In the genomic region with DNA sequence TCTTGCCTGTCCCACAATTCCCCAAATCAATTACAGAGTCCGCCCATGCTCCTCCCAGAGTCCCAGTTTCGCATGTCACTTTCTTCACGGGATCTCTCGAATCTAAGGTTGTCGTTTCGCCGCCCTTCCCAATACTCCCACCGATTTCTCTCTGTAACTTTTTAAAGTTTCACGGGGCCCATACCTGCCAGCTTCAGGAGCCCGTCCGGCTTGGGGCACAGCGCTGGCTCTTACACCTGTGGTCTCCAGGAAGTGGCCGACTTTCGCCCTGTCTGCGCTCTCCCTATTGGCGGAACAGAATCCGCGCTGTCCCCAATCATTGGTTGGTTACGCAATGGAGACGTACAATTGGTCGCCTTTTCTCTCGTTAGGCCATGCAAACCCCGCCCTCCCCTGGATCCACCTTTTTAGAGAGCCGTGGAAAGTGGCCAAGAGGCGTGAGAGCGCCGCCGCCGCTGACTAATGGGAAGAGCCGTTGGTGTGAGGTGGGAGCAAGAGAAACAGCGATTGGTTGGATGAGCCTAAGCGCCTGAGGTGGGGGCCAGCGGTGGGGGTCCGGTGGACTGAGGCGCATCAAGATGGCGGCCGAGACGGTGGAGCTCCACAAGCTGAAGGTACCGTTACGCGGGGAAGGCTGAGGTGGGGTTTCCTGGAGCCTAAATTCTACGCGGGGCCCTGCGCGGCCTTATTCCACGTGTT, we compare ENCODE assay signal across 8 mouse cellular contexts. TPM values are rescaled to one million over a fixed set of nuclear protein-coding genes. Genes with fewer than 3 reads are reported as not detected.
DNase-seq lines count a peak whose midpoint lies in the region; ATAC-seq lines count a peak whose summit lies in the region.

A gene (minus strand): TSS at position 288 of the 699 bp plus-strand sequence.

- peak within 1 kb of the TSS; percentile 81 for H3K4me3 ChIP-seq in brown adipose tissue, adult 24 weeks (ENCODE audit: insufficient read depth, low read depth, low read length)
- H3K4me3 ChIP-seq in heart, embryonic 13.5 days: peak within 1 kb of the TSS; percentile 81
- H3K4me3 ChIP-seq in liver, embryonic 12.5 days: peak within 1 kb of the TSS; percentile 92
- H3K4me3 ChIP-seq in stomach, embryonic 15.5 days (replicated peaks): peak within 1 kb of the TSS; percentile 91

- ATAC-seq in heart, embryonic 13.5 days (ENCODE audit: extremely low read depth, insufficient number of reproducible peaks, low FRiP score, low TSS enrichment): peak; percentile 98
- ATAC-seq in liver, embryonic 12.5 days: peak; percentile 99
- ATAC-seq in stomach, embryonic 15.5 days (ENCODE audit: insufficient read depth, low FRiP score, low read depth): peak; percentile 99

- peak within 1 kb of the TSS; percentile 85 for H3K4me2 ChIP-seq in heart, embryonic 13.5 days
- H3K4me2 ChIP-seq in liver, embryonic 12.5 days: peak within 1 kb of the TSS; percentile 87
- H3K4me2 ChIP-seq in stomach, embryonic 15.5 days: peak within 1 kb of the TSS; percentile 61

- peak; percentile 98 for DNase-seq in CD4-positive, CD25-positive, alpha-beta regulatory T cell, adult 2 months (ENCODE audit: low read depth, low spot score)
- DNase-seq in fat pad, adult 2 months (ENCODE audit: extremely low read depth, low read depth, low spot score): peak; percentile 90
- DNase-seq in kidney, postnatal 10 days: peak; percentile 99
- DNase-seq in natural killer cell, adult 2 months (ENCODE audit: low spot score in 2 of 2): peak; percentile 98

- no peaks in the 10 kb centered on the region for H3K9me3 ChIP-seq in heart, embryonic 13.5 days
- no peaks in the 10 kb centered on the region for H3K9me3 ChIP-seq in liver, embryonic 12.5 days (replicated peaks)
- H3K9me3 ChIP-seq in stomach, embryonic 15.5 days: no peaks in the 10 kb centered on the region

- peaks cover 3% of the 10 kb centered on the region; the same call in 1 of the 2 replicates for H3K4me1 ChIP-seq in brown adipose tissue, adult 24 weeks (ENCODE audit: control insufficient read depth, insufficient read depth, insufficient read length, low read length)
- H3K4me1 ChIP-seq in heart, embryonic 13.5 days: peaks cover 29% of the 10 kb centered on the region
- peaks cover 30% of the 10 kb centered on the region for H3K4me1 ChIP-seq in liver, embryonic 12.5 days
- H3K4me1 ChIP-seq in stomach, embryonic 15.5 days: peaks cover 4% of the 10 kb centered on the region; the same call in 1 of the 2 replicates

- peaks cover 48% of the 10 kb centered on the region for H3K36me3 ChIP-seq in heart, embryonic 13.5 days
- peaks cover 55% of the 10 kb centered on the region for H3K36me3 ChIP-seq in liver, embryonic 12.5 days
- peaks cover 17% of the 10 kb centered on the region for H3K36me3 ChIP-seq in stomach, embryonic 15.5 days

- peak within 1 kb of the TSS; percentile 54 for H3K27ac ChIP-seq in brown adipose tissue, adult 24 weeks (replicated peaks; ENCODE audit: low read depth, low read length)
- peak within 1 kb of the TSS; percentile 54 for H3K27ac ChIP-seq in heart, embryonic 13.5 days (replicated peaks)
- peak within 1 kb of the TSS; percentile 79 for H3K27ac ChIP-seq in liver, embryonic 12.5 days
- peak within 1 kb of the TSS; percentile 60; the same call in 1 of the 2 replicates for H3K27ac ChIP-seq in stomach, embryonic 15.5 days

- no peaks in the 10 kb centered on the region for H3K27me3 ChIP-seq in heart, embryonic 13.5 days (replicated peaks)
- no peaks in the 10 kb centered on the region for H3K27me3 ChIP-seq in liver, embryonic 12.5 days (replicated peaks)
- no peaks in the 10 kb centered on the region for H3K27me3 ChIP-seq in stomach, embryonic 15.5 days (replicated peaks)

- H3K9ac ChIP-seq in heart, embryonic 13.5 days: peak within 1 kb of the TSS; percentile 92
- peak within 1 kb of the TSS; percentile 89 for H3K9ac ChIP-seq in liver, embryonic 12.5 days
- peak within 1 kb of the TSS; percentile 80 for H3K9ac ChIP-seq in stomach, embryonic 15.5 days

- under 1% methylated on average over 46 of the region's 46 CpGs for WGBS in heart, embryonic 13.5 days
- under 1% methylated on average over 46 of the region's 46 CpGs for WGBS in liver, embryonic 12.5 days (ENCODE audit: insufficient replicate concordance)
- WGBS in stomach, embryonic 15.5 days: under 1% methylated on average over 46 of the region's 46 CpGs

RNA-seq across cellular contexts. Expression of the gene that starts here (rescaled TPM):
- polyA plus RNA-seq in brown adipose tissue, adult 24 weeks (2012; ENCODE audit: insufficient read depth, insufficient read length, missing spikeins): 36.4 and 37.7 TPM in 2 replicates
- polyA plus RNA-seq in heart, embryonic 13.5 days (2015; fragmentation: Nextera tagmentation; extraction: Ambion mirVana): 47.2 and 50.0 TPM in 2 replicates
- 82.5 and 85.8 TPM in 2 replicates for polyA plus RNA-seq in liver, embryonic 12.5 days (2016; fragmentation: Nextera tagmentation; extraction: Ambion mirVana)
- 92.8 and 95.7 TPM in 2 replicates for polyA plus RNA-seq in stomach, embryonic 15.5 days (2015; fragmentation: Nextera tagmentation; extraction: Ambion mirVana)

Comparison
In these comparisons a context has a peak if more than half of its experiments do, and no peak if none do; other contexts are left out.
1. Peak in every context shown above with its lines: DNase-seq, ATAC-seq, H3K4me3 ChIP-seq and H3K27ac ChIP-seq.